Mouse (Mus musculus) heart, postnatal 36 days (tissue): ENCODE measurements around the gene Foxn3. TPM values are rescaled to one million over a fixed set of nuclear protein-coding genes. Genes with fewer than 3 reads are reported as not detected.
"Not testable (repeated sequence)": the region's sequence is repeated elsewhere in the genome, so short reads cannot be mapped to it uniquely, and the experiment has no call there.

ENCODE experiments used
- DNase-seq, 2 experiments: peaks; one replicate each; pipeline ENCODE4 v3.0.0; 2021 to 2022
- intact Hi-C: fragments of 180-260 bp; cut with DNase I; formaldehyde crosslinking; loops from one replicate; pipeline ENCODE4 v1.15.1; 2025
- total RNA-seq, 2 experiments: library from RNA; stranded (reverse); gene quantifications; 2 replicates each; pipeline ENCODE4 v1.2.3; 2021

Gene Foxn3
- total RNA-seq, 2 experiments from 2014 or later, result 120 to 133 TPM

DNA sequence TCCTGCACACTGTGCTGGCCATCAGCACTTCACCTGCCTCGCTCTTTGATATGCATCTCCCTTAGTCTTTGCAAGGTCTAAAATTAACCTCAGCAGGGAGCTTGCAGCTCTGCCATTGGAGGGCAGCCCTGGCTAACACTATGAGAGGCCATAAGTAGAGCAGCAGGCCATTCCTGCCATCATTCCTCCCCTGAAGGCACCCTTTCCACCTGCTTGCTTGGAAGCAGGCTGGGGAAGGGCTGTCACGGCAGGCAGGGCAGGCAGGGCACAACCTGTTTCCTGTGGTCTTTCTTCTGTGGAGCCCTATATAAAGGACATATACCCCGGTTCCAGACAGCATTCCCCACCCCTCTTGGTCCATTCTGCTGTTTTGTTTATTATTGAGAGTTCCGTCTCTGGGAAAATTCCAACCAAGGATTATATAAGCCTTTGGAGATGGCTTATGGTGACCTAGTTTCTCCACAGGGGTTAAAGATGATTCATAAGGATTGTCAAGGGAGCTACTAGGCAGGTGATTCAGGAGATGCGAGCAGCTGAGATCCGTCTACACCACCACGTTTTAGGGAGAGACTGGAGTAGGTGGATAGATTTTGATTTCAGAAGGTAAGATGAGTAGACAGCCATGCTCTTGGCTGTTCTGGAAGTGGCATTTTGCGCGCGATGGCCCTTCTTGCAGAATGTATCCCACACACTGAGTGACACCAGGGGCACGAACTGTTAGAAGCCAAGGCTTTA lies 347.7 kb downstream of the Foxn3 start:
- peak in 1 of 2 experiments; percentile 39 for DNase-seq
- intact Hi-C loops, result loop anchor here (2.0 to 5.0 kb wide), 2 partner anchors 122 to 177 kb away; no protein-coding TSS in a partner anchor

DNA sequence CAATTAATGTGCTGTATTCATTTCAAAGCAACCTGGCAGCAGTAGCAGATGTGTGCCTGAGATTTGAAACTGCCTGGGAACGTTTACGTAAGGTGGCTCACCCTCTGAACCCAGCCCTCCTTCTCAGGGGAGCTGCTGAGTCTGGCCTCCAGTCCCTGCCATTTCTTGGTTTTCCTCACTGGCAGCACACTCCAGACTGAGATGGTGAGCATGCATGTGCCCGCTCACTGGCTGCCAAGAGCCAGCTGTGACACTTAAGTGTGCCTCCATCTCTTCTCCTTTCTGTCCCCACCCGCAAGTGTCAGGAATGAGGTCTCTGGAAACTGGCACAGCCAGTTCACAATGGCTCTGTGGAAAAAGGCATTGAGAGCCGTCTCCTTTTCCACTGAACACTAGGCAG lies 349.3 kb downstream of the Foxn3 start:
- intact Hi-C loops, result loop anchor here (2.0 to 5.0 kb wide), 2 partner anchors 117 to 179 kb away; no protein-coding TSS in a partner anchor
- DNase-seq, result no peak

DNA sequence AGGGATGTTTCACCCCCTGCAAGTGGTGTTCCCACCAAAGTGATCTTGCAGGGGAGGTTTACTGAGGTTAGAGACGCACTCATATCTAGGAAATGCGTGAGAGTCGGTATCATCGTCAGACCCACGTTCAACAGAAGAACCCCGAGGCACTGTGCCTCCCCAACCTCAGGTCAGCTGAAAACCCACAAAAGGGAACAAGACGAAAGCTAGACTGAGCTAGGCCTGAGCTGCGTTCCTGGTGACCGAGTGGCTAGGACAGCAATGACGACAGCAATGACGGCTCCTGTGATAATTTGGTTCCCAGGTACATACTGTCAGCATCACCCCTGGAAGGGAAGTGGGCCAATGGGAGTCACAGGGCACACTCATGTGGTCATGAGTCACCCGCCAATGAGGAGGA lies 350.2 kb downstream of the Foxn3 start:
- intact Hi-C loops, result loop anchor here (5.0 kb wide), 1 partner anchor 116 kb away; no protein-coding TSS in a partner anchor
- no peak for DNase-seq

DNA sequence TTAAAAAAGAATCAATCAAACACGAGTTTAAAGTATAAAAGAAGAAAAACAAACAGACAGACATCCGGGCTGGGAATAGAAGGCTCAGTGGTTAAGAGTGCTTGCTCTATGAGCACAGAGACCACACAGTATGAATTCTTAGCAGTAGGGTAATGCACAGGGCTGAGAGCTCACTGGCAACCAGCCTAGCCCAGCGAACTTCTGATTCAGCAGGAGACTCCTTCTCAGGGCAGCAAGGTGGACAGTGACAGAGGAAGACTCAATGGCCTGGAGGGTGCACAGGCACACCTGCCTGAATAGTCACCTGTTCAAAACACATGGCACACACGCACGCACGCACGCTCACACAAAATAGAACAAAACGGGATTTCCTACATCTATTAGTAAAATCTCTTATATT lies 353.6 kb downstream of the Foxn3 start:
- intact Hi-C loops, result loop anchor here (5.0 kb wide), 1 partner anchor 112 kb away; no protein-coding TSS in a partner anchor
- DNase-seq, result no peak

DNA sequence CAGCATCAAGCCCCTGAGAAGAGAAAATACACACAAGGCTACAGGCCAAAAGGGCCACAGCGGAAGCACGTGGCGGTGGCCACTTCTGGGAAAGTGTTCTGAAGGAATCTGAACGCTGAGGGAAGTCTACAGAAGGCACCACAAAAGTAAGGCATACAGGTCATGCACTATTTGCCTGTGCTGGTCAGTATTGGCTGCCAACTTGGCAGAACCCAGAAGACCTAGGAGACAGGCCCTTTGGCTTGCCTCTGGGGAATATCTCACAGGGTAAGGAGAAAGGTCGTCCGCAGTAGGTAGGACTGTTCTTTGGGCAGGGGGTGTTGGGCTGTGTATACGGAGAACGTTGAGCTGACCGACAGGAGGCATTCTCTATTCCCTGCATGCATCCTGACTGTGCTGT lies 355.1 kb downstream of the Foxn3 start:
- intact Hi-C loops, result no loop called here
- DNase-seq, result no peak

DNA sequence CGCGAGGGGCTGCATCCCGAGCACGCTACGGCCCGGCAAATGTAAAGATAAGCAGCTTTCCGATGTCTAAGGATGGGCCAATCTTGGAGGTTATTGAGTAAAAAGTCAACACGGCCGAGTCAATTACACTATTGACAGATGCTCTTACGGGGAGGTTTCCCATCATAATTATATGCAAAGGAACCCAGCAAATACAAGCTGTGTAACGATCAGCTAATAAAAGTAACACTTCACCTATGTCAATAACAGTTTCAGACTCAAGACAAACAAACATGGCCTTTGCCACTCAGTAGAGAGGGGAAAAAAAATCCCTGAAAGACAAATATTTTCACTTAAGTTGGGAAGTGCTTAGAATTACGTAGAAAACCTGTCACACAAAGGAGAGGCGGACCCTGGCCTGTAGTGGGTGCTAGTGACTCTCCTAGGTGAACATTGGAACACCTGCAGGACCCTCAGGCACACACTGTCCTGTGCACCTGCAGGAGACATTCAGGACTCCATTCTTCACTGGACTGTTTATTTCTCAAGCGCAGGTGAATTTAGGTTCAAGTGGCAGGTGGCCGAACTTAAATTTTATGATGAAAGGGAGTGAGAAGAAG lies 356.3 kb downstream of the Foxn3 start:
- DNase-seq, result no peak
- intact Hi-C loops, result no loop called here

DNA sequence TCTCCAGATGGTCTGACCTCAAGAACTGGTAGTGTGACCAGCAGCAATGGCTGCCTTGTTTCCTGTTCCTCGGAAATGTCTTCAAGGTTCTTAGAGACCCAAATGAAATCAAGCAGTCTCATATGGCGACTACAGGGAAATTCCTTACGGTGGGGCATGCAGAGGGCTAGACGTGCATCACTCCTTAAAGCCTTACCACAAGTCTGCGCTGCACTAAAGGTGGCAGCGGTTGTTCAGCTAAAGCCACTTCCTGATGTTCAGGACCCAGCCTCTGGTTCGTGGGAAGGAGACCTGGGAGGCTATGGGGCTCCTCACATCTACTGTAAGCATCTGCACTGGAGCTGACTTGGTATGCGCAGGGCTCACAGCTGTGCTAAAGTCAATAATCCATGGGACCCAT lies 357.6 kb downstream of the Foxn3 start:
- no peak for DNase-seq
- intact Hi-C loops, result no loop called here

DNA sequence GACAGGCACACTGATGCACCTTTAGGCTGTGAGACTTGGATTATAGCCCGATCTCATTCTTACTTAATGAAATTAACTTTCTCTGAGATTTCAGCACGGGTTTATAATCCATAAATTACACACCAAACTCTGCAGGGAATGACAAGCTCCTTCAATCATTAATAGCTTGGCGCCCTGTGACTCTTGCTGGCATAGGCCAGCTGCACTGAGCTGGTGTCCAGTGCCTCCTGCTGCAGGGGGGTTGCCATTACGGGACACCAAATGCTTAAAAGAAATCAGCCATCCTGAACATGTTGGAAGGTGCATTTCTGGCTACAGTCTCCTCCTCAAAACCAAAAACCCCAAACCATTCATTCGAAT lies 364.3 kb downstream of the Foxn3 start:
- intact Hi-C loops, result no loop called here
- DNase-seq, result no peak

DNA sequence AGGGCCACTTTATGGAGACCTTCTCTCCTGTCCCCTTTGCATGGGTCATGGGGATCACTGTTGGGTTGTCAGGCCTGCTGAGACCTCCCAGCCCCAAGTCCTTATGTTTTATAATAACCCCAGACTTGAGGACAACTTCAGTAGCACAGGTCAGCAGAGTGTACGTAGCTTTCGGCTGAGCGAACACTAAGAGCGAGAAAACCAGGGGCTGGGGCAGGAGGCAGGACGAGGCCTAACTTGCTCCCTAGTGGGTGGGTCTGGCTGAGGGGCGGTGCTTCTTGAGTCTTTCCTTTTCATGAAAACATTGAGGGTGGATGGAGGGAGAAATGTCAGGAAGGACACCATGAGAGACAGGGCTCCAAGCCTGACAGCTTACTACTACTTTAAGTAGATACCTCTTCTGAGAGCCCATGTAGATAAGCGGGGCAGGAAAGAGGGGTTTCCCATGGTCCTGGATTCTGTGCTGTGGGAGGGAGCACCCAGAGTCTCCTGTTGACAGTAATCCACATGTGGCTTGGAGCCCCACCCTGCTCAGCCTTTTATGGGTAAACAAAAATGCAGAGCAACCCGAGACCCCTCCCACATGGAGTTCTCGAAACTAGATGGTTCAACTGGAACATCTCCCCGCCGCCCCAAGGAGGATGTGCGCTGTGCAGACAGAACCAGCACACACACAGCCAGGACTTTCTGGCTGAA lies 364.8 kb downstream of the Foxn3 start:
- no peak for DNase-seq
- intact Hi-C loops, result no loop called here

DNA sequence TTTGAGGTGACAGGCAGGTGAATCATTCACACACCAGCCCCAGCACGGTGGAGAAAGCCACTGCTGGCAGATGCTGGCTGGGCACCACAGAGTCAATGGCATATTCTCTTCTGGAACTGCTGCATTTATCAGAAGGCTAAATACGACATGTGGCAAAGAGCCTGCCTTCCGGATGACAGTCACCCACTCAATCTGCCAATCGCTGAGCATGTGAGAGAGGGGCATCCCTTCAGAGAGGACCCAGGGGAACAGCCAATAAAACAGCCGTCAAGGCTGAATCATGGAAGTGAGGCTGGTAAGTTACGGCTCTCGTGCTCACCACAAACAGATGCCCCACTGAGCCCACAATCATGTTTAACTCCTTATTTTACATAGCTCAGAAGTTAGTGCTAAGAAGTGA lies 366.4 kb downstream of the Foxn3 start:
- intact Hi-C loops, result no loop called here
- DNase-seq, result no peak

DNA sequence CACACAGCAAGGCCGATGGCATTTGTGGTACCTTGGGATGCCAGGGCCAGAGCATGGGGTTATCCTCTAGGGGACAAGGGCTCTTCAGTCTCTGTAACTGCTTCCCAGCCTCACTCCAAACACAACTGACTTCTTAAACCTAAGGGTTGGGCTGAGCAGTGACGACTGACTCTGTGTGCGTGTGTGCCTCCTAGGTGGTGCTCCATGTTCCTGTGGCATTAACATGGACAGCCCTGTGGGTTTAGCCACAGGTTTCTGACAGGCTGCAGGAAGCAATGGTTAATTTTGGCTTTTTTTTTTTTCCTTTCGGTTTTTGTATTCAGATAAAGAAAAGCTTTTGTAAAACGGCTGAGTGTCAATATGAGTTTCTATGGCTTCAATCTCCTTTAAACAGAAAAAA lies 367.7 kb downstream of the Foxn3 start:
- intact Hi-C loops, result no loop called here
- DNase-seq, result no peak

DNA sequence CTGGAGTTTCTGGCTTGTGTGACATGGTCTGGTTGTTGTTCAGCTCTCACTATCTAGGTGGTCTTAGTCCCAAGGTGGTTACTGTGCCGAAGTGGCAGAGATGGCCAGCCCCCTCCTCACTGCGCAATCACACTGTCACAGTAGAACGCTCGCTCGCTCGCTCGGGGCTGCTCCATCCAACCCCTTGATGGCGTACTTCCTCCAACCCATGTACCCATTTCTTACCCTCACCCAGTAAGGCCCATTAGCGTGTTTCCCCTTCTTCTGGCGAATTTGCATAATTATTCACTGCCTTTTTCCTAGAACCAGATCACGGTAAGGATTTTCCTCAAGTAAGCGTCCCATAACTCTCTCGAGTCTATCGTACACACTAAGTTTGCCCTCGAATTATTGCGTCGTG lies 369.3 kb downstream of the Foxn3 start:
- intact Hi-C loops, result not testable (repeated sequence)

DNA sequence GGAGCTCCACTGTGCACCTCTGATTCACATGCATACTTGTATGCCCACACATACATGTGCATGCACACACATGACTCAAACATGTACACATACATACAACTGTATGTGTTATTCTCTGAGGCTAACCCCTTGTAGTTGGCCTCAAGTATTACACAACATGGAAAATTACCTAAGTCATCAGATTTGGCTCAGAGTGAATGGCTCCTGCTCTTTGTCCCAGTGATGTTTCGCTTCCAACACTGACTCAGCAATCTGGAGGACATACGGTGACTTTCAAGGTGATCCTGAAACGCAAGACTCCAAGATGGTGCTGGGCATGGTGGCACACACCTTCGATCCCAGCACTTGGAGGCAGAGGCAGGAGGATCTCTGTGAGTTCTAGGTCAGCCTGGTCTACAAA lies 375.7 kb downstream of the Foxn3 start:
- DNase-seq, result no peak
- intact Hi-C loops, result no loop called here

More for the DNA sequence above, 369.3 kb downstream of the Foxn3 start:
- not testable (repeated sequence) for DNase-seq

DNA sequence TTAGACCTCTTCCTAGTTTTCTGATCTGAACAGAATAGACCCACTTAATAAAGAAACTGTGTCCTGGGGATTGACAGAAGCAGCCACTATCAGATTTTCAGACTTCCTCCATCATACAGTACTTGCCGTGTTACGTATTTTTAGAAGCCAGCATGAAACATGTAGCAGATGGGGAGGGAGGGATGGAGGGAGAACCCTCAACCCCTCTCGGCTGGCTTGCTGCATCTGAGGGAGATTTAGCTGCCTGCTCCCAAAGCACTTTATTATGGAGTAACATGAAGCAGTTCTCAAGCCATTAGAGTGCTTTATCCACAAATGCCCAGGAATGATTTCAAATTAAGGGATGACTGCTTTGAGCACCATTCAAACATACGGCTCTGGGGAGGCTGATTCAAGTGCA lies 377.1 kb downstream of the Foxn3 start:
- DNase-seq, result no peak
- intact Hi-C loops, result no loop called here

DNA sequence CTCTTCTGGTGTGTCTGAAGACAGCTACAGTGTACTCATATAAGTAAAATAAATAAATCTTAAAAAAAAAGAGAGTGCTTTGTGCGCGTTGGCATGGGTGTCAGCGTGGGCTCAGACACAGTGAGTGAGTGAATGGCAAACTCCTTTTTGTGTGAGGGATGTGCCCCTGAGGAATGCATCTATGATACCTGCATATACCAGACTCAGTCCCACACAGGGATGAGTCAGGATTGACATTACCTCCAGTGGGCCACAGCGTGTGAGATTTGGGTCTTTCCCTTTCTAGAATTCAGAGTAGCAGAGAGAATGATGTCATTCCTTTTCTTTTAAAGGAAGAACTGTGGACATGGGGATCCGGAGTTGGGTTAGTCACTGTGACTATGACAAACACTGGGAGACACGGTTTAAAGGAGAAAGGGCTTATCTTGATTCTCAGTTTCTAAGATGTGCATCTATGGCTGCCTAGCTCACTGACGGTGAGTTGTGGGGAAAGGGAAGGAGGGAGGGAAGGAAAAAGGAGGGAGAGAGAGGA lies 380.1 kb downstream of the Foxn3 start:
- intact Hi-C loops, result no loop called here
- DNase-seq, result no peak

DNA sequence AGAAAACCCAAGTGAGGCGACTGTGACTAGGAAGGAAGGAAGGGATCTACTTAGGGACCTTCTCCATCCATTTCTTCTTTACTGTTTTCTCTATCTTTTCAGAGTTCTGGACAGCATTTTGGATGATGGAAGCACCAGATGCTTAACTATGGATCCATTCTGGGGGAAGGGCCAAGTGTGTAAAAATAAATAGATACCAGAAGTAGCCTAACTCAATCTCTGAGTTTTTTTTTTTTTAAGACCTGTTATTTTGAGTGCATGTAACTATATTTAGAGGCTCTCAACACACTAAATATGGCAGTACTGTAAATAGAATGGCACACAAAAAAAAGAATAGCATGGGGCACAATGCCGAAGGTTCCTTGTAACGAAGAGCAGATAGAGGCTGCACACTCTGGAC lies 381.0 kb downstream of the Foxn3 start:
- no peak for DNase-seq
- intact Hi-C loops, result no loop called here

DNA sequence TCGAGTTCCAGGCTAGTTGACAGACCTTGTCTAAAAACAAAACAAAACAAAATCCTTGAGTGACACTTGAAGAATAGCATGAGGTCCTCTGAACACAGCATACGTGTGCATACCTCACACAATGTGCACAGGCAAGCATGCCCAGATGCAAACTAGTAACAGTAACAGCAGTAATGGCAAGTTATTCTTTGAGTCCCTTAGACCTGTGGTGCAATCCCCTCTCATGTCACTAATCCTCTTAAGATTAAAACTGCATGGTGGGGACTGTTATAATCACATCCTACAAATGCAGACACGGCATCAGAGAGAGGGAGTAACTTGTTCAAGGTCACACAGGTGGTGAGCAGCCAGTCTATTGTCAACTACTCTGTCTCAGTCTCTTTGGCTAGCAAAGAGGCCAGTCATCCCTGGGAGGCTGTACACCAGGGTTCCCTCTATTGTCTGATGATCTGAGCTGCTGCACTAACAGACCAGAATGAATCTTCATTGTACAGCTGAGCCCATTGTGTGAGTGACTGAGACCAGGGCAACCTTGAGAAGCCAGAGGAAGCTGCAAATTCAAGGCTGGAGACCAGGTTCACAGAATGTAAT lies 383.1 kb downstream of the Foxn3 start:
- DNase-seq, result no peak
- intact Hi-C loops, result no loop called here

DNA sequence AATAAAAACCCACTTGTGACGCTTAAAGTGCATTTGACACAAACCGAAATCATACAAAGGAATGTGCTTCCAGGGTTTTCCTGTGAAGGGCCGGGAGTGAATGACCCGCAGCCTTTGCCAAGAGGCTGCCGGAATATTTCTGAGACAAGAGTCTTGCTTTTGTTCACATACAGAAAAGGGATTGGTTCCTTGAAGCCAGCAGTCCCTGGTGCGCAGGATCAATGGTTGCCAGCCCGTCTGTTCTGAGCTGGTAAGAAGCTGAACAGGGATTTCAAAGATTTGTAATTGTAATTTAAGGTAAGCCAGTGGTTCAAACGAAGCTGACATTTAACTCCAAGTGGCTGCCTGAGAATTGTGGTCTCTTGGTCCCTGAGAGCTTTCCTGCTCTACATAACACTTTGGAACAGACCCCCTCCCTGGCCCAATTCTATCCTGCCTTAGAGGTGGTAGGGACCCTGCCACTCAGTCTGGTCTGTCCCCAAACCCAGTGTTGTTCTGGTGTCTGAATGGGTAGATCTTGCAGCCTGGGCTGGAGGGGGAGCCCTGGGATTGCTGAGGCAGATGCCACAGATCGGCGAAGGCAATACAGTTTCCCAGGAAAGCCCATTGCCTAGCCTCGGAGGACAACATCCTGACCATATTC lies 388.3 kb downstream of the Foxn3 start:
- DNase-seq, result no peak
- intact Hi-C loops, result no loop called here

DNA sequence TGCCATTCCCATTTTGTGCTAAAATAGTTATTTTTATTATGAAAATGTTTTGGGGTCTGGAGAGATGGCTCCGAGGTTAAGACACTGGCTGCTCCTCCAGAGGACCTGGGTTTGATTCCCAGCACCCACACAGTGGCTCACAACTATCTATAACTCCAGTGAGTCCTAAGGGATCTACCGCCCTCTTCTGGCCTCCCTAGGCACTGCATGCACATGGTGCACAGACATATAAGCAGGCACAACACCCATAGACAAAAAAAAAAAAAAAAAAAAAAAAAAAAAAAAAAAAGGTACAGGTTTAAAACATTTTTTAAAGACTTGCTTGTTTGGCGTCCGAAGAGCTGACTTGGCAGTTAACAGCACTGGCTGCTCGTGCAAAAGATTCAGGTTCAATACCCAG lies 391.2 kb downstream of the Foxn3 start:
- intact Hi-C loops, result no loop called here
- DNase-seq, result no peak

DNA sequence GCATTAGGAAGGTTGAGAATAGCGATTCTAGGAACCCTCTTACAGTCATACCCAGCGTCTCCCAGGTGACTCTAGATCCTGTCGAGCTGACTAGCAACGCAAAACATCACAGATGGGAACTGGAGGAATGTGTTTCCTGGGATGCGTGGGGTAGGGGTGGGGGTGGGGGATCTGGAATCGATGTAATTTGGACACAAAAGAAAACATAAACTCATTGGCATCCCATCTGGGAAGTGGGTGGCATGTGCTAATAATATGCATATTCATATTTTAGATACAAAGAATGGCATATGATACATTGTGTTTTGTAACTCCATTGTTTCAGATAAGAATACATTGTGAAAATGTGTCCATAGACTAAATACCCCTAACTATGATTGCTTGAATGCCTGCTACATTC lies 393.5 kb downstream of the Foxn3 start:
- intact Hi-C loops, result no loop called here

DNA sequence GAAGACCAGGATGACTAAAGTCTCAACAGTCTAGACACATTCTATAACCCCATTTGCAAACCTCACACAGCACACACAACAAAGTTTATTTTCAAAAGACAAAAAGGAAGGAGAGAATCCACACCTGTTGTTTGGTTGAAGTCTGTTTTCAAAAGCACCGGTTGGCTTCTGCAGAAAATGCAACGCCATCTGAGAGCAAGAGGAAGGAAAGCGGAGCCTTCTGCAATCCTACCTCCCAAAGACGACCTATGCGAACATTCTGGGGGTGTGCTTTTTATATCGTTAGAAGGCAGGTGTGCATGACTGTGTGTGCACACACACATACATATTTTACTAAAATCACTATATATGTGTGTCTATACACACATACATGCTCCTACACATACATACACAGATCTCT lies 397.3 kb downstream of the Foxn3 start:
- no peak for DNase-seq
- intact Hi-C loops, result no loop called here

More for the DNA sequence above, 393.5 kb downstream of the Foxn3 start:
- DNase-seq, result no peak
